In the genomic region with DNA sequence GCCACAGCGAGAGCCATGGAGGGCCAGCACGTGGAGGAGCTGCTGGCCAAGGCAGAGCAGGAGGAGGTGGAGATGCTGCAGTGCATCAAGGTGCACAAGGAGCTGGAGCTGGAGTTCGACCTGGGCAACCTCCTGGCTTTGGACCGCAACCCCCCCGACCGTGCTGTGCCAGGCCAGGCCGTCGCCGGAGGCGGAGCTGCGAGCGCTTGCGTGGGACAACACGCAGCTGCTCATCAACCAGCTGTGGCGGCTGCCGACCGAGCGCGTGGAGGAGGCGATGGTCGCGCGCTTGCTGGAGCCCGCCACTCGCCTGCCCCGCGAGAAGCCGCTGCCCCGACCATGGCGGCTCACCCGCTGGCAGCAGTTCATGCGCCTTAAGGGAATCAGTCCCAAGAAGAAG, we compare ENCODE assay signal across 11 mouse cellular contexts. TPM values are rescaled to one million over a fixed set of nuclear protein-coding genes. Genes with fewer than 3 reads are reported as not detected.
DNase-seq lines count a peak whose midpoint lies in the region; ATAC-seq and TF ChIP-seq lines count a peak whose summit lies in the region.
"Not testable (repeated sequence)": the region's sequence is repeated elsewhere in the genome, so short reads cannot be mapped to it uniquely, and the experiment has no call there.
"Had no signal": no experiment of that assay in that cellular context is flagged by ENCODE, and none has a peak within 500 bp of the region (broad histone marks: within the 10 kb centered on the region; RNA-seq: fewer than 3 reads in every experiment).

No protein-coding gene starts in this region.

- TF ChIP-seq CTCF in kidney, postnatal 0 days (IDR thresholded peaks at IDR 0.05; ENCODE audit: low read depth); lung, postnatal 0 days (IDR thresholded peaks at IDR 0.05): not testable (repeated sequence)

- H3K27ac ChIP-seq in forebrain, embryonic 14.5 days (ENCODE audit: low read depth, low read length); hindbrain, embryonic 10.5 days; kidney, postnatal 0 days; lung, postnatal 0 days (ENCODE audit: low read length); neural tube, embryonic 13.5 days (replicated peaks); stomach, embryonic 16.5 days (ENCODE audit: low read length): not testable (repeated sequence)

- H3K27me3 ChIP-seq in forebrain, embryonic 14.5 days (replicated peaks; ENCODE audit: control insufficient read depth, insufficient read depth, low read length); hindbrain, embryonic 10.5 days (ENCODE audit: insufficient read depth, poor library complexity, severe bottlenecking); kidney, postnatal 0 days (ENCODE audit: insufficient read depth, low read length); lung, postnatal 0 days (replicated peaks; ENCODE audit: insufficient read depth, low read length); neural tube, embryonic 13.5 days; stomach, embryonic 16.5 days (ENCODE audit: control insufficient read depth, insufficient read depth, low read length): not testable (repeated sequence)

- WGBS in forebrain, embryonic 14.5 days = 41% methylated on average over 32 of the region's 32 CpGs
- 27% methylated on average over 32 of the region's 32 CpGs for WGBS in hindbrain, embryonic 10.5 days
- WGBS in kidney, postnatal 0 days = 35% methylated on average over 30 of the region's 32 CpGs
- 29% methylated on average over 24 of the region's 32 CpGs for WGBS in lung, postnatal 0 days
- 37% methylated on average over 28 of the region's 32 CpGs for WGBS in neural tube, embryonic 13.5 days
- 20% methylated on average over 30 of the region's 32 CpGs for WGBS in stomach, embryonic 16.5 days

- not testable (repeated sequence) for TF ChIP-seq EP300 in lung, postnatal 0 days (IDR thresholded peaks at IDR 0.05)

- H3K9ac ChIP-seq in forebrain, embryonic 14.5 days (ENCODE audit: low read length); kidney, postnatal 0 days (ENCODE audit: low read depth, low read length); lung, postnatal 0 days (replicated peaks; ENCODE audit: low read depth); neural tube, embryonic 13.5 days; stomach, embryonic 16.5 days (ENCODE audit: low read length): not testable (repeated sequence)

- ATAC-seq in forebrain, embryonic 14.5 days = peak; percentile 65
- peak; percentile 52; the same call in 1 of the 2 replicates for ATAC-seq in kidney, postnatal 0 days (replicated peaks; ENCODE audit: low FRiP score, low read depth)
- not testable (repeated sequence) for ATAC-seq in lung, postnatal 0 days
- peak; percentile 84 for ATAC-seq in neural tube, embryonic 13.5 days (ENCODE audit: low read depth)
- ATAC-seq in stomach, embryonic 16.5 days (ENCODE audit: insufficient read depth, low FRiP score) = peak; percentile 56; the same call in 1 of the 2 replicates

- H3K36me3 ChIP-seq in forebrain, embryonic 14.5 days (ENCODE audit: control insufficient read depth, insufficient read depth, low read length); hindbrain, embryonic 10.5 days; kidney, postnatal 0 days (ENCODE audit: insufficient read depth, low read length); lung, postnatal 0 days (ENCODE audit: insufficient read depth, low read length); neural tube, embryonic 13.5 days; stomach, embryonic 16.5 days (ENCODE audit: control insufficient read depth, insufficient read depth, low read length): not testable (repeated sequence)

- peak; percentile 18 for DNase-seq in WW6 (ENCODE audit: low read depth, low spot score)
- DNase-seq in embryo, embryonic 10 days (ENCODE audit: low spot score) = peak; percentile 3
- not testable (repeated sequence) for DNase-seq in forebrain, embryonic 14.5 days (ENCODE audit: low spot score); kidney, postnatal 0 days (ENCODE audit: low spot score)
- DNase-seq in hindbrain, embryonic 10.5 days (ENCODE audit: low spot score) = peak; percentile 21
- peak; percentile 4 for DNase-seq in lung, postnatal 0 days (ENCODE audit: low spot score)

- H3K4me3 ChIP-seq in forebrain, embryonic 14.5 days (ENCODE audit: low read depth, low read length); kidney, postnatal 0 days (replicated peaks; ENCODE audit: low read depth, low read length); lung, postnatal 0 days (ENCODE audit: low read depth, low read length): not testable (repeated sequence)
- H3K4me3 ChIP-seq in hindbrain, embryonic 10.5 days = peak overlapping the region; percentile 36
- H3K4me3 ChIP-seq in neural tube, embryonic 13.5 days = peak overlapping the region; percentile 21
- H3K4me3 ChIP-seq in stomach, embryonic 16.5 days (replicated peaks; ENCODE audit: low read length) = peak overlapping the region; percentile 14

- H3K4me2 ChIP-seq in forebrain, embryonic 14.5 days (ENCODE audit: low read length) = peak overlapping the region; percentile 36
- peak overlapping the region; percentile 32 for H3K4me2 ChIP-seq in kidney, postnatal 0 days (ENCODE audit: low read length)
- H3K4me2 ChIP-seq in lung, postnatal 0 days (replicated peaks; ENCODE audit: low read depth, low read length) = not testable (repeated sequence)
- H3K4me2 ChIP-seq in neural tube, embryonic 13.5 days = peak overlapping the region; percentile 42
- peak overlapping the region; percentile 32 for H3K4me2 ChIP-seq in stomach, embryonic 16.5 days (ENCODE audit: low read depth, low read length)

- H3K9me3 ChIP-seq in forebrain, embryonic 14.5 days (replicated peaks; ENCODE audit: control insufficient read depth, low read length); hindbrain, embryonic 10.5 days; kidney, postnatal 0 days (replicated peaks; ENCODE audit: low read length); lung, postnatal 0 days (ENCODE audit: low read length); neural tube, embryonic 13.5 days; stomach, embryonic 16.5 days (replicated peaks; ENCODE audit: control insufficient read depth, low read length): not testable (repeated sequence)

- H3K4me1 ChIP-seq in forebrain, embryonic 14.5 days (ENCODE audit: control insufficient read depth, insufficient read depth, low read length); hindbrain, embryonic 10.5 days (replicated peaks); kidney, postnatal 0 days (replicated peaks; ENCODE audit: insufficient read depth, low read length); lung, postnatal 0 days (ENCODE audit: insufficient read depth, low read depth, low read length); neural tube, embryonic 13.5 days (replicated peaks); stomach, embryonic 16.5 days (ENCODE audit: control insufficient read depth, insufficient read depth, low read length): not testable (repeated sequence)

RNA-seq across cellular contexts. Expression of gene Gm21671, which starts 2.4 kb away (rescaled TPM):
- polyA plus RNA-seq in forebrain, embryonic 14.5 days (2014; fragmentation: Nextera tagmentation; extraction: Ambion mirVana) = not detected in 2 replicates
- polyA plus RNA-seq in hindbrain, embryonic 10.5 days (2016; fragmentation: Nextera tagmentation; extraction: Ambion mirVana) = not detected in 2 replicates
- polyA plus RNA-seq in kidney, postnatal 0 days (2015; fragmentation: Nextera tagmentation; extraction: Ambion mirVana) = not detected in 2 replicates
- not detected in 2 replicates for polyA plus RNA-seq in lung, postnatal 0 days (2015; fragmentation: Nextera tagmentation; extraction: Ambion mirVana)
- polyA plus RNA-seq in neural tube, embryonic 13.5 days (2015; fragmentation: Nextera tagmentation; extraction: Ambion mirVana) = not detected in 2 replicates
- polyA plus RNA-seq in stomach, embryonic 16.5 days (2015; fragmentation: Nextera tagmentation; extraction: Ambion mirVana) = 0.10 TPM in 1 of 2 replicates, not detected in the other
- polyA plus RNA-seq: heart, adult 2 months; liver, adult 2 months; macrophage had no signal

RNA-seq across cellular contexts. Expression of gene Gm21663, which starts 14.4 kb away (rescaled TPM):
- polyA plus RNA-seq in forebrain, embryonic 14.5 days (2014; fragmentation: Nextera tagmentation; extraction: Ambion mirVana) = not detected in 2 replicates
- 0.10 TPM in 1 of 2 replicates, not detected in the other for polyA plus RNA-seq in hindbrain, embryonic 10.5 days (2016; fragmentation: Nextera tagmentation; extraction: Ambion mirVana)
- not detected in 2 replicates for polyA plus RNA-seq in kidney, postnatal 0 days (2015; fragmentation: Nextera tagmentation; extraction: Ambion mirVana)
- polyA plus RNA-seq in lung, postnatal 0 days (2015; fragmentation: Nextera tagmentation; extraction: Ambion mirVana) = not detected in 2 replicates
- polyA plus RNA-seq in neural tube, embryonic 13.5 days (2015; fragmentation: Nextera tagmentation; extraction: Ambion mirVana) = not detected in 2 replicates
- polyA plus RNA-seq in stomach, embryonic 16.5 days (2015; fragmentation: Nextera tagmentation; extraction: Ambion mirVana) = not detected in 2 replicates
- polyA plus RNA-seq: heart, adult 2 months; liver, adult 2 months; macrophage had no signal

RNA-seq across cellular contexts. Expression of gene Gm21680, which starts 15.9 kb away (rescaled TPM):
- polyA plus RNA-seq in forebrain, embryonic 14.5 days (2014; fragmentation: Nextera tagmentation; extraction: Ambion mirVana) = not detected in 2 replicates
- not detected in 2 replicates for polyA plus RNA-seq in hindbrain, embryonic 10.5 days (2016; fragmentation: Nextera tagmentation; extraction: Ambion mirVana)
- polyA plus RNA-seq in kidney, postnatal 0 days (2015; fragmentation: Nextera tagmentation; extraction: Ambion mirVana) = not detected in 2 replicates
- polyA plus RNA-seq in lung, postnatal 0 days (2015; fragmentation: Nextera tagmentation; extraction: Ambion mirVana) = not detected in 2 replicates
- polyA plus RNA-seq in neural tube, embryonic 13.5 days (2015; fragmentation: Nextera tagmentation; extraction: Ambion mirVana) = not detected in 2 replicates
- polyA plus RNA-seq in stomach, embryonic 16.5 days (2015; fragmentation: Nextera tagmentation; extraction: Ambion mirVana) = 0.08 and 0.11 TPM in 2 replicates
- polyA plus RNA-seq: heart, adult 2 months; liver, adult 2 months; macrophage had no signal

RNA-seq across cellular contexts. Expression of gene Gm21698, which starts 31.8 kb away (rescaled TPM):
- polyA plus RNA-seq in forebrain, embryonic 14.5 days (2014; fragmentation: Nextera tagmentation; extraction: Ambion mirVana) = not detected in 2 replicates
- 0.07 and 0.08 TPM in 2 replicates for polyA plus RNA-seq in hindbrain, embryonic 10.5 days (2016; fragmentation: Nextera tagmentation; extraction: Ambion mirVana)
- not detected in 2 replicates for polyA plus RNA-seq in kidney, postnatal 0 days (2015; fragmentation: Nextera tagmentation; extraction: Ambion mirVana)
- not detected in 2 replicates for polyA plus RNA-seq in lung, postnatal 0 days (2015; fragmentation: Nextera tagmentation; extraction: Ambion mirVana)
- polyA plus RNA-seq in neural tube, embryonic 13.5 days (2015; fragmentation: Nextera tagmentation; extraction: Ambion mirVana) = 0.20 TPM in 1 of 2 replicates, not detected in the other
- polyA plus RNA-seq in stomach, embryonic 16.5 days (2015; fragmentation: Nextera tagmentation; extraction: Ambion mirVana) = 0.09 and 0.16 TPM in 2 replicates
- polyA plus RNA-seq: heart, adult 2 months; liver, adult 2 months; macrophage had no signal

RNA-seq across cellular contexts. Expression of gene Gm1979, which starts 48.0 kb away (rescaled TPM):
- polyA plus RNA-seq in forebrain, embryonic 14.5 days (2014; fragmentation: Nextera tagmentation; extraction: Ambion mirVana) = not detected in 2 replicates
- polyA plus RNA-seq in hindbrain, embryonic 10.5 days (2016; fragmentation: Nextera tagmentation; extraction: Ambion mirVana) = not detected in 2 replicates
- polyA plus RNA-seq in kidney, postnatal 0 days (2015; fragmentation: Nextera tagmentation; extraction: Ambion mirVana) = 0.05 TPM in 1 of 2 replicates, not detected in the other
- polyA plus RNA-seq in lung, postnatal 0 days (2015; fragmentation: Nextera tagmentation; extraction: Ambion mirVana) = not detected in 2 replicates
- polyA plus RNA-seq in neural tube, embryonic 13.5 days (2015; fragmentation: Nextera tagmentation; extraction: Ambion mirVana) = not detected in 2 replicates
- polyA plus RNA-seq in stomach, embryonic 16.5 days (2015; fragmentation: Nextera tagmentation; extraction: Ambion mirVana) = 0.21 TPM in 1 of 2 replicates, not detected in the other
- polyA plus RNA-seq: heart, adult 2 months; liver, adult 2 months; macrophage had no signal
